Comparison of ENCODE assay signal across 28 mouse cellular contexts in genomic region chr5:150564426-150564825, GRCm38 (mm10). TPM values are rescaled to one million over a fixed set of nuclear protein-coding genes. Genes with fewer than 3 reads are reported as not detected.
DNase-seq lines count a peak whose midpoint lies in the region; ATAC-seq lines count a peak whose summit lies in the region.
"Had no signal": no experiment of that assay in that cellular context is flagged by ENCODE, and none has a peak within 500 bp of the region (broad histone marks: within the 10 kb centered on the region; RNA-seq: fewer than 3 reads in every experiment).

No protein-coding gene starts in this region.

- H3K27ac ChIP-seq in intestine, embryonic 14.5 days (ENCODE audit: low read depth): no peak overlapping the region
- no peak overlapping the region for H3K27ac ChIP-seq in intestine, embryonic 15.5 days
- H3K27ac ChIP-seq in limb, embryonic 10.5 days: no peak overlapping the region
- H3K27ac ChIP-seq: embryonic facial prominence, embryonic 12.5 days; embryonic facial prominence, embryonic 15.5 days; forebrain, embryonic 12.5 days; heart, embryonic 15.5 days; hindbrain, embryonic 14.5 days; hindbrain, postnatal 0 days had no signal

- H3K9ac ChIP-seq in intestine, embryonic 14.5 days (ENCODE audit: low read length): no peak overlapping the region
- no peak overlapping the region for H3K9ac ChIP-seq in intestine, embryonic 15.5 days
- H3K9ac ChIP-seq: embryonic facial prominence, embryonic 12.5 days; embryonic facial prominence, embryonic 15.5 days; forebrain, embryonic 12.5 days; heart, embryonic 12.5 days; heart, embryonic 15.5 days; hindbrain, embryonic 14.5 days had no signal

- no peaks in the 10 kb centered on the region for H3K9me3 ChIP-seq in intestine, embryonic 14.5 days (ENCODE audit: control insufficient read depth, low read length)
- no peaks in the 10 kb centered on the region for H3K9me3 ChIP-seq in intestine, embryonic 15.5 days
- H3K9me3 ChIP-seq in limb, embryonic 10.5 days (replicated peaks): no peaks in the 10 kb centered on the region
- H3K9me3 ChIP-seq: embryonic facial prominence, embryonic 12.5 days; embryonic facial prominence, embryonic 15.5 days; forebrain, embryonic 12.5 days; heart, embryonic 12.5 days; heart, embryonic 15.5 days had no signal

- 94% methylated on average over 6 of the region's 6 CpGs for WGBS in intestine, embryonic 14.5 days
- WGBS in intestine, embryonic 15.5 days: 92% methylated on average over 6 of the region's 6 CpGs
- 91% methylated on average over 6 of the region's 6 CpGs for WGBS in limb, embryonic 10.5 days

- ATAC-seq in intestine, embryonic 14.5 days (replicated peaks; ENCODE audit: low FRiP score, low TSS enrichment, low read depth): no peak
- no peak for ATAC-seq in intestine, embryonic 15.5 days
- ATAC-seq: CD4-positive, CD25-positive, alpha-beta regulatory T cell, adult 4 months; forebrain, embryonic 16.5 days; hindbrain, postnatal 0 days; inflammation-experienced regulatory T-cells, adult 6 months had no signal

- H3K36me3 ChIP-seq in intestine, embryonic 14.5 days (ENCODE audit: control insufficient read depth, insufficient read depth, low read length): peaks cover 74% of the 10 kb centered on the region
- H3K36me3 ChIP-seq in intestine, embryonic 15.5 days: peaks cover 7% of the 10 kb centered on the region
- peaks cover 94% of the 10 kb centered on the region for H3K36me3 ChIP-seq in limb, embryonic 10.5 days

- DNase-seq in intestine, embryonic 14.5 days (ENCODE audit: low spot score): peak; percentile 42
- DNase-seq in thymus, postnatal 4 days: peak; percentile 2
- DNase-seq in thymus, postnatal 25 days: no peak
- DNase-seq in limb, embryonic 10.5 days (ENCODE audit: low spot score): peak; percentile 23
- DNase-seq in cerebellum, postnatal 4 days (ENCODE audit: low spot score in 2 of 2): no peak
- DNase-seq: adrenal gland, adult 2 months; adrenal gland, postnatal 14 days; cerebellum, adult 11 months; cerebellum, adult 2 months; cerebellum, postnatal 10 days; cerebellum, postnatal 36 days; gastrocnemius, postnatal 10 days; gastrocnemius, postnatal 36 days; heart, postnatal 14 days; heart, postnatal 4 days had no signal

- no peak overlapping the region for H3K4me2 ChIP-seq in intestine, embryonic 14.5 days (ENCODE audit: low read length)
- no peak overlapping the region for H3K4me2 ChIP-seq in intestine, embryonic 15.5 days (replicated peaks)
- H3K4me2 ChIP-seq: embryonic facial prominence, embryonic 12.5 days; embryonic facial prominence, embryonic 15.5 days; forebrain, embryonic 12.5 days; heart, embryonic 12.5 days; heart, embryonic 15.5 days; hindbrain, embryonic 14.5 days had no signal

- H3K27me3 ChIP-seq in intestine, embryonic 14.5 days (replicated peaks; ENCODE audit: control insufficient read depth, insufficient read depth, low read length): no peaks in the 10 kb centered on the region
- H3K27me3 ChIP-seq in intestine, embryonic 15.5 days (replicated peaks): no peaks in the 10 kb centered on the region
- no peaks in the 10 kb centered on the region for H3K27me3 ChIP-seq in limb, embryonic 10.5 days (ENCODE audit: low read depth, poor library complexity, severe bottlenecking)
- H3K27me3 ChIP-seq: embryonic facial prominence, embryonic 12.5 days; embryonic facial prominence, embryonic 15.5 days; forebrain, embryonic 12.5 days; heart, embryonic 12.5 days; heart, embryonic 15.5 days had no signal

- H3K4me3 ChIP-seq in intestine, embryonic 14.5 days (ENCODE audit: low read depth, low read length): no peak overlapping the region
- H3K4me3 ChIP-seq in intestine, embryonic 15.5 days (replicated peaks): no peak overlapping the region
- no peak overlapping the region for H3K4me3 ChIP-seq in limb, embryonic 10.5 days
- H3K4me3 ChIP-seq: embryonic facial prominence, embryonic 12.5 days; embryonic facial prominence, embryonic 15.5 days; forebrain, embryonic 12.5 days; heart, embryonic 12.5 days; heart, embryonic 15.5 days had no signal

- no peaks in the 10 kb centered on the region for H3K4me1 ChIP-seq in intestine, embryonic 14.5 days (replicated peaks; ENCODE audit: control insufficient read depth, insufficient read depth, low read length)
- H3K4me1 ChIP-seq in intestine, embryonic 15.5 days (replicated peaks): no peaks in the 10 kb centered on the region
- H3K4me1 ChIP-seq in limb, embryonic 10.5 days: no peaks in the 10 kb centered on the region
- H3K4me1 ChIP-seq: embryonic facial prominence, embryonic 12.5 days; embryonic facial prominence, embryonic 15.5 days; heart, embryonic 12.5 days; heart, embryonic 15.5 days had no signal

RNA-seq across cellular contexts. Expression of gene N4bp2l1, which starts 32.6 kb away (rescaled TPM):
- polyA plus RNA-seq in intestine, embryonic 14.5 days (2014; fragmentation: Nextera tagmentation; extraction: Ambion mirVana): 4.9 and 5.5 TPM in 2 replicates
- polyA plus RNA-seq in intestine, embryonic 15.5 days (2015; fragmentation: Nextera tagmentation; extraction: Ambion mirVana): 4.6 and 4.9 TPM in 2 replicates
- 2.4 and 2.7 TPM in 2 replicates for polyA plus RNA-seq in limb, embryonic 10.5 days (2016; fragmentation: Nextera tagmentation; extraction: Ambion mirVana)

RNA-seq across cellular contexts. Expression of gene Brca2, which starts 42.0 kb away (rescaled TPM):
- polyA plus RNA-seq in intestine, embryonic 14.5 days (2014; fragmentation: Nextera tagmentation; extraction: Ambion mirVana): 25.2 and 28.5 TPM in 2 replicates
- polyA plus RNA-seq in intestine, embryonic 15.5 days (2015; fragmentation: Nextera tagmentation; extraction: Ambion mirVana): 16.2 and 20.0 TPM in 2 replicates
- 38.7 and 46.6 TPM in 2 replicates for polyA plus RNA-seq in limb, embryonic 10.5 days (2016; fragmentation: Nextera tagmentation; extraction: Ambion mirVana)

RNA-seq across cellular contexts. Expression of gene Zar1l, which starts 46.5 kb away (rescaled TPM):
- polyA plus RNA-seq in intestine, embryonic 14.5 days (2014; fragmentation: Nextera tagmentation; extraction: Ambion mirVana): not detected in 2 replicates
- polyA plus RNA-seq in intestine, embryonic 15.5 days (2015; fragmentation: Nextera tagmentation; extraction: Ambion mirVana): not detected in 2 replicates
- not detected in 2 replicates for polyA plus RNA-seq in limb, embryonic 10.5 days (2016; fragmentation: Nextera tagmentation; extraction: Ambion mirVana)
- polyA plus RNA-seq: adrenal gland, adult 2 months; C2C12; CD4-positive, CD25-positive, alpha-beta regulatory T cell, adult 4 months; cerebellum, adult 2 months; embryonic facial prominence, embryonic 12.5 days; embryonic facial prominence, embryonic 15.5 days; forebrain, embryonic 12.5 days; forebrain, embryonic 16.5 days; heart, embryonic 12.5 days; heart, embryonic 15.5 days; hindbrain, embryonic 11.5 days; hindbrain, embryonic 14.5 days; hindbrain, postnatal 0 days; inflammation-experienced regulatory T-cells, adult 6 months had no signal

Comparison
In these comparisons a context has a peak if more than half of its experiments do, and no peak if none do; other contexts are left out.
1. DNase-seq: peak in intestine, embryonic 14.5 days (single experiment), thymus, postnatal 4 days (single experiment) and limb, embryonic 10.5 days (single experiment); none in thymus, postnatal 25 days (single experiment) and cerebellum, postnatal 4 days (0 of 2).